Mouse (Mus musculus): ENCODE measurements around the gene Mex3a. TPM values are rescaled to one million over a fixed set of nuclear protein-coding genes. Genes with fewer than 3 reads are reported as not detected.
A peak's percentile ranks its signal among the peaks of the same experiment; 100 is the strongest.

Gene Mex3a
- 32.9 and 33.9 TPM in 2 replicates for polyA plus RNA-seq (2015; fragmentation: Nextera tagmentation; extraction: Ambion mirVana)

DNA sequence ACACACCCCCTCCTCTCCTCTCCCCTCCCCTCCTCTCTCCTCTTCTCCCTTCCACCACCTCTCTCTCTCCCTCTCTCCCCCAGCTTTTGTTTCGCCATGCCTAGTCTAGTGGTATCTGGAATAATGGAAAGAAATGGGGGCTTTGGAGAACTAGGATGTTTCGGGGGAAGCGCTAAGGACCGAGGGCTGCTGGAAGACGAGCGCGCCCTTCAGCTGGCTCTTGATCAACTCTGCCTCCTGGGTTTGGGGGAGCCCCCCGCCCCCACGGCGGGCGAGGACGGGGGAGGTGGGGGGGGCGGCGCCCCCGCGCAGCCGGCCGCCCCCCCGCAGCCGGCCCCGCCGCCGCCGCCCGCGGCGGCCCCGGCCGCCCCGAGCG lies at the start of gene Mex3a:
Gene Mex3a, plus strand, starts transcription at position 97 of the 376 bp plus-strand sequence.
- H3K4me2 ChIP-seq (replicated peaks), result peak within 1 kb of the TSS; percentile 94
- WGBS, result 1% methylated on average over 12 of the region's 31 CpGs
- H3K27ac ChIP-seq, result peak within 1 kb of the TSS; percentile 99
- no peaks in the 10 kb centered on the region for H3K9me3 ChIP-seq
- H3K4me1 ChIP-seq, result peaks cover 69% of the 10 kb centered on the region
- peak within 1 kb of the TSS; percentile 94 for H3K4me3 ChIP-seq
- no peak for ATAC-seq (ENCODE audit: low FRiP score, low read depth)
- no peaks in the 10 kb centered on the region for H3K27me3 ChIP-seq
- H3K9ac ChIP-seq, result peak within 1 kb of the TSS; percentile 100
- peaks cover 29% of the 10 kb centered on the region for H3K36me3 ChIP-seq

DNA sequence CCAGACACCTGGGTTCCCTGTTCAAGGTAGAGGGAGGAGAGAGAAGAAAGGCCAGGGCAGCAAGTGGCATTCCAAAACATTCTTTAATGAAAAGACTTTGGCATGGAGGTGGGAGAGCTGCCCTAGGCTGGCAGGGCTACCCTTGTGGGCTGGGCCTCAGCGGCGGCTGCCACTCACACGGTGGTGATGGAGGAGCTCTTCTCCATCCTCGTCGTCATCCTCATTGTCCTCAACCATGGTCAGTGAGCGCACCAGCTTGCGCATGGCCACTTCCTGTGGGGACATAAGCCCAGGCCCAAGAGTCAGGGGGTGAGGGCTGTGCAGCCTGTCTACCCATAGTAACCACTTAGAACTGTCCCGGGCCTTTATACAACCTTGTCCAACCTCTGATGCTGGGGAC lies 49.1 kb upstream of the Mex3a start:
- Histone ChIP-seq H3K4me2 (replicated peaks) (no peak overlapping the region), H3K27ac (no peak overlapping the region), H3K9me3 (no peaks in the 10 kb centered on the region), H3K36me3 (peaks cover 61% of the 10 kb centered on the region), H3K4me1 (peaks cover 6% of the 10 kb centered on the region), H3K27me3 (peaks cover 62% of the 10 kb centered on the region), H3K9ac (no peak overlapping the region), H3K4me3 (no peak overlapping the region)
- no peak for ATAC-seq (ENCODE audit: low FRiP score, low read depth)
- WGBS, result 80% methylated on average over 8 of the region's 8 CpGs

- H3K27ac ChIP-seq, result no peak overlapping the region
Measured at GRCm38 (mm10) chr3:88483621-88484020, 48.6 kb upstream of the Mex3a start.

GRCm38 (mm10) chr3:88484597-88485316 lies 47.4 kb upstream of the Mex3a start:
- peak overlapping the region; percentile 52 for H3K4me2 ChIP-seq (replicated peaks)
- H3K36me3 ChIP-seq, result peaks cover 61% of the 10 kb centered on the region
- H3K4me3 ChIP-seq, result peak overlapping the region; percentile 20
- H3K27ac ChIP-seq, result no peak overlapping the region
- H3K4me1 ChIP-seq, result peaks cover 23% of the 10 kb centered on the region
- H3K9me3 ChIP-seq, result no peaks in the 10 kb centered on the region
- H3K9ac ChIP-seq, result peak overlapping the region; percentile 31; the same call in 1 of the 2 replicates
- H3K27me3 ChIP-seq, result peaks cover 62% of the 10 kb centered on the region
- WGBS, result 20% methylated on average over 39 of the region's 39 CpGs
- no peak for ATAC-seq (ENCODE audit: low FRiP score, low read depth)

More at GRCm38 (mm10) chr3:88483621-88484020, 48.6 kb upstream of the Mex3a start:
- no peaks in the 10 kb centered on the region for H3K9me3 ChIP-seq
- whole genome bisulfite sequencing, result 6% methylated on average over 5 of the region's 5 CpGs
- no peak overlapping the region for H3K9ac ChIP-seq
- H3K4me1 ChIP-seq, result peaks cover 11% of the 10 kb centered on the region
- ATAC-seq (ENCODE audit: low FRiP score, low read depth), result peak; percentile 46; the same call in 1 of the 2 replicates
- H3K4me3 ChIP-seq, result no peak overlapping the region
- H3K36me3 ChIP-seq, result peaks cover 61% of the 10 kb centered on the region
- no peak overlapping the region for H3K4me2 ChIP-seq (replicated peaks)
- H3K27me3 ChIP-seq, result peaks cover 62% of the 10 kb centered on the region

- no peak for ATAC-seq (ENCODE audit: low FRiP score, low read depth)
- peaks cover 35% of the 10 kb centered on the region for H3K4me1 ChIP-seq
- H3K36me3 ChIP-seq, result peaks cover 57% of the 10 kb centered on the region
- 60% methylated on average over 5 of the region's 5 CpGs for WGBS
- H3K9ac ChIP-seq, result no peak overlapping the region
- peaks cover 60% of the 10 kb centered on the region for H3K27me3 ChIP-seq
- no peak overlapping the region for H3K4me2 ChIP-seq (replicated peaks)
- no peak overlapping the region for H3K4me3 ChIP-seq
- H3K9me3 ChIP-seq, result no peaks in the 10 kb centered on the region
- H3K27ac ChIP-seq, result no peak overlapping the region
Measured at GRCm38 (mm10) chr3:88486043-88486442, 46.2 kb upstream of the Mex3a start.

GRCm38 (mm10) chr3:88486887-88487286 lies 45.3 kb upstream of the Mex3a start:
- Histone ChIP-seq H3K4me2 (replicated peaks) (no peak overlapping the region), H3K4me1 (peaks cover 39% of the 10 kb centered on the region), H3K36me3 (peaks cover 56% of the 10 kb centered on the region), H3K9me3 (no peaks in the 10 kb centered on the region), H3K4me3 (no peak overlapping the region), H3K27ac (no peak overlapping the region), H3K9ac (0 out of 2 replicates have a peak overlapping the region, but pooled peaks have one; percentile 35), H3K27me3 (peaks cover 56% of the 10 kb centered on the region)
- ATAC-seq (ENCODE audit: low FRiP score, low read depth), result no peak
- WGBS, result 78% methylated on average over 4 of the region's 4 CpGs

- H3K9ac ChIP-seq, result no peak overlapping the region
- H3K4me1 ChIP-seq, result peaks cover 41% of the 10 kb centered on the region
- no peak overlapping the region for H3K4me3 ChIP-seq
- no peaks in the 10 kb centered on the region for H3K9me3 ChIP-seq
- H3K27ac ChIP-seq, result no peak overlapping the region
- H3K4me2 ChIP-seq (replicated peaks), result no peak overlapping the region
- no peak for ATAC-seq (ENCODE audit: low FRiP score, low read depth)
- H3K36me3 ChIP-seq, result peaks cover 51% of the 10 kb centered on the region
- 61% methylated on average over 1 of the region's 1 CpGs for WGBS
- peaks cover 51% of the 10 kb centered on the region for H3K27me3 ChIP-seq
Measured at GRCm38 (mm10) chr3:88487396-88487795, 44.8 kb upstream of the Mex3a start.

DNA sequence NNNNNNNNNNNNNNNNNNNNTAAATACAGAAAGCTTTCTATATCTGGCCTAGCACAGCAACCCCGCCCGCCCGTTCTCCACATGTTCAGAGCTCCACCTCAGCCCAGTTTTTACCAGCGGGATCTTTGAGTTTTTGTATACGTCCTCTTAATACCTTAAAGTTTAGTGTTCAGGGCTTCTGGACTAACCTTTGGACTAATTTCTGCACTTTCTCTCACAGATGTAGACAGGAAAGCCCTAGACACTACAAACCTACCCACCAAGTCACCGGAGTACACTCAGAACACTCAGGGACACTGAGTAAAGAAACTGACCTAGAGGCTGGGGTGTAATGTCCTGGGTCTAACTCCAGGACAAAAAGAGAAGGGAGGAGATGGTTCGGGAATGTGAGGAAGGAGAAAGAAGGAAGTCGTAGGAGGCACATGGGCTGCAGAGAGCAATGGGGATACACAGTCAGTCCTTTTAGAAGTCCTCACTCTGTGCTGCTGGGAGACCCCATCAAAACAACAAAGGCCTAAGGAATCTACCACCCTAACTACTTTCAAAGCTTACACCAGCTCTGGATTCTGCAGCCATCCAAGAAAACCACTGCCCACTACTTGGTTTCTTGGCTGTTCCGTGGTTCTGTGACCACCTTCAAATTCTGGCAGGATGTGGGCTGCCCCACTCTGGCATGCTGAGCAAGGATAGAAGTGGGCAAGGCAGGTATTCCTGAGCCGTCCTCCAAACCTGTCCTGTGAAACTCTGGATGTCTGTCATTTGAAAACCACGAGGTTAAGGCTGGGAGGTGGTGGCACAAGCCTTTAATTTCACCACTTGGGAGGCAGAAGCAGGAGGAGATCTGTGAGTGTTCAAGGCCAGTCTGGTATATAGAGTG lies 38.3 kb upstream of the Mex3a start:
- H3K27me3 ChIP-seq, result no peaks in the 10 kb centered on the region
- peaks cover 17% of the 10 kb centered on the region for H3K36me3 ChIP-seq
- peak overlapping the region; percentile 76; the same call in 1 of the 2 replicates for H3K27ac ChIP-seq
- H3K4me2 ChIP-seq (replicated peaks), result peak overlapping the region; percentile 79
- 79% methylated on average over 11 of the region's 11 CpGs for WGBS
- no peak overlapping the region for H3K4me3 ChIP-seq
- no peaks in the 10 kb centered on the region for H3K9me3 ChIP-seq
- 0 out of 2 replicates have a peak overlapping the region, but pooled peaks have one; percentile 65 for H3K9ac ChIP-seq
- H3K4me1 ChIP-seq, result peaks cover 69% of the 10 kb centered on the region
- ATAC-seq (ENCODE audit: low FRiP score, low read depth), result no peak

DNA sequence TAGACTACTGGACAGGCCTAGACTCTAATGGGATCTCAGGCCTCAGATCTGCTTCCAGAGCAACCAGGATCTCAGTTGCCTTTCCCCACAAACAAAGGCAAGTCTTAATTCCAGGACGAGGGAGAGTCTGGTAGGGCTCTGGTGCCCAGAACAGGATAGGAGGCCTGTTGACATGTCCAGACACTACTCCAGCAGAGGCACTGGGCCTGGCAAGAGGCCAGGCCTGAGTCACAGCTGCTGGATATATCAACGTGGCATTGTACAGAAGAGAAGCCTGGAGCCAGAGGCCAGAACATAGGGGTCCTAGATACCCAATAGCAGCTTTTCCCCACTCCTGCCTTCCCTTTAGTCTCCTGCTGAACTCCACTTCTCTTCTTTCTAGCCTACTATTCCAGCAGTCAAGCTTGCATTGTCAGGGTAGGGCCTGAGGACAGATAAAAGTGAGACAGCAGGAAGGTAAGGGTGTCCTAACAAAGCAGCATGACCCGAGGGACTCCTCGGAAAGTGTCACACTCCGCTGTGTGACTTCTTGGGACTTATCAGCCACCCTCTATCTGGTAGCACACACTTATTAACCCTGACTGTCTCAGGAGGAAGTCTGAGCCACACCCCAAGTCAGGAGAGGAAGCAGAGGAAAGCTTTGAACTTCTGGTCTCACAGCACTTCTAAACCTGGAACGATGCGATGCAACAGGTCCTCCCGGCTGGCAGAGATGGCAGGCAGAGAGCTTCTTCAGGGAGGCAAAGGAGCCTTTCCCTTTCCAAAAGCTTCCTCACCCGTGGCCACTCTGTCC lies 37.2 kb upstream of the Mex3a start:
- Histone ChIP-seq H3K27me3 (no peaks in the 10 kb centered on the region), H3K9me3 (no peaks in the 10 kb centered on the region), H3K4me3 (no peak overlapping the region), H3K4me1 (peaks cover 58% of the 10 kb centered on the region), H3K9ac (peak overlapping the region; percentile 19; the same call in 1 of the 2 replicates), H3K27ac (peak overlapping the region; percentile 76), H3K4me2 (replicated peaks) (no peak overlapping the region; the same call in 1 of the 2 replicates), H3K36me3 (peaks cover 23% of the 10 kb centered on the region)
- no peak for ATAC-seq (ENCODE audit: low FRiP score, low read depth)
- WGBS, result 55% methylated on average over 9 of the region's 9 CpGs

- 79% methylated on average over 10 of the region's 10 CpGs for WGBS
- Histone ChIP-seq H3K36me3 (peaks cover 24% of the 10 kb centered on the region), H3K9me3 (no peaks in the 10 kb centered on the region), H3K27me3 (no peaks in the 10 kb centered on the region), H3K4me2 (replicated peaks) (no peak overlapping the region), H3K9ac (peak overlapping the region; percentile 2; the same call in 1 of the 2 replicates), H3K27ac (peak overlapping the region; percentile 76; the same call in 1 of the 2 replicates), H3K4me1 (peaks cover 58% of the 10 kb centered on the region), H3K4me3 (no peak overlapping the region)
- ATAC-seq (ENCODE audit: low FRiP score, low read depth), result no peak
Measured at GRCm38 (mm10) chr3:88495741-88496415, 36.3 kb upstream of the Mex3a start.

DNA sequence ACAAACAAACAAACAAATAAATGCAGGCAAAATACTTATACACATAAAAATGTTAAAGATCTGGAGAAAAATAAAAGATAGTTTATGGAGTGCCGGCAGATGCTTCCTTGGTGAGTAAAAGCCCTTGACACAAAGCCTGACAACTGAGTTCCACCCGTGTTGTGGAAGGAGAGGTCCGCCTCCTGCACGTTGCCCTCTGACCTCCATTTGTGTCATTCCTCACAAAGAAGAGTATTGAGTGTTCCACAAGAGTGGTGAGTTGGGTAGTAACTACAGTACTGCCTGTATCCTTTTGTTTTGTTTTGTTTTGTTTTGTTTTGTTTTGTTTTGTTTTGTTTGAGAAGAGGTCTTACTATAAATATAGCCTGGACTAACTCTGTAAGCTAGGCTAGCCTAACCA lies 32.6 kb upstream of the Mex3a start:
- WGBS, result 76% methylated on average over 4 of the region's 4 CpGs
- Histone ChIP-seq H3K4me1 (peaks cover 64% of the 10 kb centered on the region), H3K9me3 (no peaks in the 10 kb centered on the region), H3K9ac (no peak overlapping the region), H3K27ac (no peak overlapping the region), H3K4me3 (no peak overlapping the region), H3K4me2 (replicated peaks) (no peak overlapping the region), H3K36me3 (peaks cover 24% of the 10 kb centered on the region), H3K27me3 (no peaks in the 10 kb centered on the region)
- ATAC-seq (ENCODE audit: low FRiP score, low read depth), result no peak
